Mouse (Mus musculus) testis, adult 2 months (tissue): ENCODE measurements around the gene Tbxas1.

Experiments used
- CTCF ChIP-seq: fragments of 200-500 bp; IDR thresholded peaks from 2 replicates; pipeline ENCODE4 v1.5.1; 2012; ENCODE audit warnings: low read depth, mild to moderate bottlenecking, inconsistent platforms, low read length, moderate library complexity; ENCODE audit not compliant: control insufficient read depth, insufficient read depth, insufficient replicate concordance
- POLR2A ChIP-seq: fragments of 200-500 bp; IDR thresholded peaks from 2 replicates; pipeline ENCODE4 v1.6.1; 2012; ENCODE audit warnings: low read depth, mild to moderate bottlenecking, inconsistent platforms, low read length, moderate library complexity; ENCODE audit not compliant: control insufficient read depth

DNA sequence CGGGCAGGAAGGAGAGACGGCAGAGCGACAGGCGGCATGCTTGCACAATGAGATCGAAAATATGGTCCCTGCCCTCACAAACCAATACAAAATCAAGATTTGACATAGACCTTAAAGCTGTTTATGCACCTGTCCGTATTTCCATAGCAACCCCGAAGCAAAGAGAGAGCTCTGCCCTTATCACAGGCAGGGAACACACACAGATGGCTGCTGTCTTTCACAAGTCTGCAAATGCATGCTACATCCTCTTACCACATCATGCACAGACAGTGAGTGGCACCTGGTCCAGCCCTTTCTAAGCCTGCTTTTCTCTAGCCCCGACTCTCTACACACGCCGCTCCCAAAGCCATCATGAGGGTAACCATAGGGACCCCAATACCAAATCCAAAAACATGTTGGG, 39.0 kb downstream of the Tbxas1 start:
- no peak for TF ChIP-seq CTCF
- no peak for TF ChIP-seq POLR2A
